Mouse (Mus musculus): Measurements from ENCODE around the gene Slc22a7. TPM values are rescaled to one million over a fixed set of nuclear protein-coding genes. Genes with fewer than 3 reads are reported as not detected.

Slc22a7 gene
- polyA plus RNA-seq, 1 experiment from 2014 or later = not detected

Other genes with a start within 250 kb of the Slc22a7 start
- 4.5 and 6.3 TPM in 2 replicates for gene Polh, start 235.8 kb downstream of the Slc22a7 start, polyA plus RNA-seq (2014; fragmentation: Nextera tagmentation; extraction: Ambion mirVana)
- 50.5 and 50.9 TPM in 2 replicates for gene Xpo5, start 235.7 kb downstream of the Slc22a7 start, polyA plus RNA-seq (2014; fragmentation: Nextera tagmentation; extraction: Ambion mirVana)
- gene Polr1c, start 190.4 kb downstream of the Slc22a7 start, polyA plus RNA-seq (2014; fragmentation: Nextera tagmentation; extraction: Ambion mirVana) = 90.2 and 106 TPM in 2 replicates
- gene Yipf3, start 190.4 kb downstream of the Slc22a7 start, polyA plus RNA-seq (2014; fragmentation: Nextera tagmentation; extraction: Ambion mirVana) = 97.5 and 102 TPM in 2 replicates
- 9.8 and 10.6 TPM in 2 replicates for gene Lrrc73, start 184.9 kb downstream of the Slc22a7 start, polyA plus RNA-seq (2014; fragmentation: Nextera tagmentation; extraction: Ambion mirVana)
- 22.8 and 23.9 TPM in 2 replicates for gene Tjap1, start 155.4 kb downstream of the Slc22a7 start, polyA plus RNA-seq (2014; fragmentation: Nextera tagmentation; extraction: Ambion mirVana)
- gene Dlk2, start 141.0 kb downstream of the Slc22a7 start, polyA plus RNA-seq (2014; fragmentation: Nextera tagmentation; extraction: Ambion mirVana) = 5.2 and 6.4 TPM in 2 replicates
- 4.3 and 6.7 TPM in 2 replicates for gene Abcc10, start 110.1 kb downstream of the Slc22a7 start, polyA plus RNA-seq (2014; fragmentation: Nextera tagmentation; extraction: Ambion mirVana)
- gene Zfp318, start 54.7 kb downstream of the Slc22a7 start, polyA plus RNA-seq (2014; fragmentation: Nextera tagmentation; extraction: Ambion mirVana) = 10.7 and 13.0 TPM in 2 replicates
- gene Crip3, start 9.5 kb downstream of the Slc22a7 start, polyA plus RNA-seq (2014; fragmentation: Nextera tagmentation; extraction: Ambion mirVana) = 0.93 and 1.2 TPM in 2 replicates
- gene Ttbk1, start 49.2 kb upstream of the Slc22a7 start, polyA plus RNA-seq (2014; fragmentation: Nextera tagmentation; extraction: Ambion mirVana) = 3.8 and 4.8 TPM in 2 replicates
- 33.0 and 41.6 TPM in 2 replicates for gene Dnph1, start 58.3 kb upstream of the Slc22a7 start, polyA plus RNA-seq (2014; fragmentation: Nextera tagmentation; extraction: Ambion mirVana)
- gene Cul9, start 107.9 kb upstream of the Slc22a7 start, polyA plus RNA-seq (2014; fragmentation: Nextera tagmentation; extraction: Ambion mirVana) = 7.6 and 10.8 TPM in 2 replicates
- 4.6 and 4.7 TPM in 2 replicates for gene Srf, start 117.7 kb upstream of the Slc22a7 start, polyA plus RNA-seq (2014; fragmentation: Nextera tagmentation; extraction: Ambion mirVana)
- 15.3 and 19.0 TPM in 2 replicates for gene Ptk7, start 191.0 kb upstream of the Slc22a7 start, polyA plus RNA-seq (2014; fragmentation: Nextera tagmentation; extraction: Ambion mirVana)
- 34.7 and 38.8 TPM in 2 replicates for gene Klc4, start 207.6 kb upstream of the Slc22a7 start, polyA plus RNA-seq (2014; fragmentation: Nextera tagmentation; extraction: Ambion mirVana)
- 83.3 and 108 TPM in 2 replicates for gene Mrpl2, start 207.8 kb upstream of the Slc22a7 start, polyA plus RNA-seq (2014; fragmentation: Nextera tagmentation; extraction: Ambion mirVana)
- gene Cul7, start 211.9 kb upstream of the Slc22a7 start, polyA plus RNA-seq (2014; fragmentation: Nextera tagmentation; extraction: Ambion mirVana) = 28.3 and 30.2 TPM in 2 replicates
- 30.1 and 31.4 TPM in 2 replicates for gene Rrp36, start 235.9 kb upstream of the Slc22a7 start, polyA plus RNA-seq (2014; fragmentation: Nextera tagmentation; extraction: Ambion mirVana)
- 243 and 265 TPM in 2 replicates for gene Mea1, start 240.3 kb upstream of the Slc22a7 start, polyA plus RNA-seq (2014; fragmentation: Nextera tagmentation; extraction: Ambion mirVana)
- gene Klhdc3, start 242.5 kb upstream of the Slc22a7 start, polyA plus RNA-seq (2014; fragmentation: Nextera tagmentation; extraction: Ambion mirVana) = 147 and 164 TPM in 2 replicates

Data from forebrain, embryonic 14.5 days (tissue).